Mouse (Mus musculus) c-Kit-positive CD71-positive TER-119-positive erythroid progenitor cells, embryonic 14.5 days (primary cell): Measurements from ENCODE around the gene Mical3.

Source experiments
- DNase-seq: peaks from one replicate; pipeline ENCODE4 v3.0.0-alpha.2; 2013; ENCODE audit warnings: low spot score

The Mical3 gene

DNA sequence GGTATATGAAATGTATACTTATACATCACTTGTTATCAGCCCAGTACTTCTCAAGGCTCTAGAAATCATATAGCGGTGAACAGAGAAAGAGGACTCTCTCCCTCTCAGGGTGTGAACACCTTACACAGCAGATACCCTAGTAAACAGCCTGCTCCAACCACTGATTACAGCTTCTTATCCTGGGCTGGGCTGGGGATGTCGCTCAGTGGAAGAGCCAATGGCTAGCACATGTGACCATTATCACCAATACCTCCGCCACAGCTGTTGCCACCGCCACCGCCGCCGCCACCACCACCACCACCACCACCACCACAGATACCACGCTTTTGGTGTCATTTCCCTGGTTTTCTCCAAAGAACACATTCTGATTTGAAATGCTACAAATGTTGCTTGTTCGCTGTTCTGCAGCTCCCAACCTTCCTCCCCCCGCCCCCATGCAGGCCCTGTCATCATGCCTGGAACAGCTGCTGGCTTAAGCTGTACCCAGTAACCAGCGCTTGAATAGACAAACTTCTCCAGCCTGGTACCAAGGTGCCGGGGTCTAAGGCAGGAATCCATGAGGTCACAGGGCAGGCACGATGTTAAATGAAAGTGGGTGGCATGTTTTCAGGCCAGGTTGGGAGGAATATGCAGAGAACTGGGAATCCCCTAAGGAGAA lies 78.7 kb downstream of the Mical3 start:
- DNase-seq = peak; percentile 27

DNA sequence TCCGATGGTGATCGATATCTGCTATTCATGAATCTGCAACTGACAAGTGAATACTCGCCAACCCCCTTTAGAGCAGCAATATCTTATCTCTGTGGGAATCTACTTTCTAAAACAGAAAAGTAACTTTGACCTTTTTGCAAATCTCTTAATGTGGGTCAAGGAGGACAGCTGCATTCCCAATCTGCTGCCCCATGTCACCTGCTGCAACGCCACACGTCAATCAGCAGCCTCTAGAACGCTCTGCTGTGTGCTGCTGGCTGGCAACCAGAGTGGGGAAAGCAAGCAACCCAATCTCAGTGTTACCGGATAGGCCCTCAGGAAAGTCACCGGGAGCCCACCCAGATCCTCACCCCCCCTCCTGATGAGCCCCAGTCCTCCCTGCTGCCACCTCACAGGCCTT lies 79.4 kb downstream of the Mical3 start:
- no peak for DNase-seq

DNA sequence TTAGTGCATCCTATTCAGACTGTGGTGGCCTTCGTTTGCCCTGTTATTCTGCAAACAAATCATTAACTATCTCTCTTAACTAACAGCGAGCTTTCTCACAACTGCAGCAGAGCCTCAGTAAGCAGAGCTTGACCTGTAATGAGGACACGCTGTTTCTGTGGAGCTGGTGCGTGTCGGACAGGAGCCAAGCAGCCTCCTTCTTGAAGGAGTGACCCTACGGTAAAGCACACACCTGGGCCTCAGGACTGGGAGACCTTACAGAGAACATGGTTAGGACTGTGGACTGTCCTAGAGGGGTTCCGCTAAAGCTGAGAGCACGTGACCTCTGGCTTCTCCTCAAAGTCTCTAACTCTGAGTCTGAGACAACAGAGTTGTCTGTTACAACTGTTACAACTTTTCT lies 82.1 kb downstream of the Mical3 start:
- no peak for DNase-seq

DNA sequence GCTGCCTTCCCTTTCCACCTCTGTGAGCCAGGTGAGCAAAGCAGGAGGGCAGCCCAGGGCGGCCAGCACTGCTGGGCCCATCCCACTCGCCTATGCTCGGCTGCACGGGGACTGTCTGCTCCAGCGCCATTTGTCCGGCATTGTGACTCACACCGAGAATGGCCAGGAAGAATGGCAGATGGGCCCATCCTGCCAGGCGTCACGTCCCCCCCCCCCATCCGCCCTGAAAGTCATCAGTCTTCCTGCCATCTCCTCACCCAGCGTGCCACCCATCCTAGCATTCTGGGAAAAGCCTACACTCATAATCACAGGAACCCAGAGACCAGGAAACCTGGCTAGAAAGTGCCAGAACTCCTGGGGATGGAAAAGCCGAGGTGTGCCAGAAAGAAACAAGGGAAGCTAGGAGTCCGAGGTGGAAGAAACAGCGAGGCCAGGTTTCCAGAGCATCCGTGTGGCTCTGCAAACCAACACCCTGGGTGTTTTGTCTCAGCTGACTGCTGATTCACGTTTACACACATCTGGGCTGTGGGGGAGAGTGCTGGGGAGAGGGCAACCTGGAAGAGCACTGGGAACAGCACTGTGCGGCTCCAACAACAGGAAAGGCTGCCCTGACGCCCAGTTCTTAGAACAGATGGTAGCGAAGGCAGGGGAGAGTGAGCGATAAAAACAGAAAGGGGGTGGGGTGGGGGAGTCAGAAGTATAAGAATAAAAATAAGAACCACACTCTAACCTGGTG lies 85.3 kb downstream of the Mical3 start:
- no peak for DNase-seq

DNA sequence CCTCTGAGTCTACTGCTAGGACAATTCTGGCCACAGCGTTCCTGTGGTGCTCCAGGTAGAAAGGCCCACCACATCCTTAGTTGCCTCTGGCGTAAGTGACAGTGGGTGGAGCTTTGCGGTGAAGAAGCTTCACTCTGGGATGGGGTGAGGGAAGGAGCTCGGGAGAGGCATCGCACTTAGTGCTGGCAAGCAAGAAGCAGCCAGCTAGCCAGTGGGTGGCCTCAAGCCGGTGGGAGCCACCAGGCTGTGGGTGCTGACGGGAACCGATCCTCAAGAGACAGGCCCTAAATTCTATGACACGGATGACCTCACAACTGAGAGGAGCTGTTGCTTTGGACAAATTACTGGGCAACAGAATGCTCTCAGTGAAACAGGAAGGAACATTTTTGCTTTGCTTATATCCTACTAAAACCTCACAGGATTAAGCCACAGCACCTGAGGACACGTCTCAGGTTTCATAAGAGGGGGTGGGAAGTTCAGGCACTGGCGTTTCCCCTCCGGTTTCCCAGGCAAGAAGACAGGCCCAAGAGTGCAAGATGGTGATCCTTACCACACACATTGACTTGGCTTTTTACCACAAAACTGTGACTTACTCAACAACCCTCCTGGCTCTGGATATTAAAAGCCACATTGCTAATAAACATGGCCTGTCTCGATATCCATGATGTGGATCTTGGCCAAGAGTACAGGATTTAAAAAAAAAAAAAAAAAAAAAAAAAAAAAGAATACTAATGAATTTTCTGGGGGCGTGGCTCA lies 87.2 kb downstream of the Mical3 start:
- no peak for DNase-seq

DNA sequence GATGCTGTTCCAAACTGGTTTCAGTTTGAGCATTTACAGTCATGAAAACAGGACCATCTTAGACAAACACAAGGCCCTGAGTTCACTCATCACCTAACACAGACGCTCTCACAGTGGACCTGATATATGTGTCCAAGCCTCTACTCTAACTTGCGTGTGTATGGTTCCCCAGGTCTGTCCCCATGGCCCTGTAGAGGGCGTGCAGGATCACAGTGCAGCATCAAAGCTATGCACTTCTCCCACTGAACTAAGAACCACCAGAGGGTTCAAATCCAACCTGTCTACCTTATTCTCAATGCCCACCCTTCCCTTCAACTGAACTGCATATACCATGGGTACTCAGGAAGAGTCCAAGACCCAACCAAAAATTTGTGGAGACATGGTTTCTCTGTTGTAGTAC lies 91.1 kb downstream of the Mical3 start:
- no peak for DNase-seq

DNA sequence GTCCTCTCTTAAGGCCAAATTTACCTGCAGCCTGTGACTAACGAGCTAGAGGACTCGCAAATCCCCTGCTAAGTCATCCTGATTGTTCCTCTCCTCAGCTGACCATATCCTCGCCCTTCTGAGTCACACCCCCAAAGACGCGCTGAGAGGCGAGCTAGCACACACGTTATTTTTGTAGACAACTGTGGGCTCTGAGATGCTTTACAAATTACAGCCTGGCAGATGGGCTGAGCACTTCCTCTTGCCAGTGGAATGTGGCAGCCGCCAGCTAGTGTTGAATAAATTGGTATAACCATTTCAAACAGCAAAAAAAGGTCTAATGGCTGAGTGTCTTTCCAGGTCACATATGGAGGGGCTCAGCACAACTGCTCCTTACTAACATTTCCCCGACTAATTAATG lies 91.5 kb downstream of the Mical3 start:
- DNase-seq = no peak

DNA sequence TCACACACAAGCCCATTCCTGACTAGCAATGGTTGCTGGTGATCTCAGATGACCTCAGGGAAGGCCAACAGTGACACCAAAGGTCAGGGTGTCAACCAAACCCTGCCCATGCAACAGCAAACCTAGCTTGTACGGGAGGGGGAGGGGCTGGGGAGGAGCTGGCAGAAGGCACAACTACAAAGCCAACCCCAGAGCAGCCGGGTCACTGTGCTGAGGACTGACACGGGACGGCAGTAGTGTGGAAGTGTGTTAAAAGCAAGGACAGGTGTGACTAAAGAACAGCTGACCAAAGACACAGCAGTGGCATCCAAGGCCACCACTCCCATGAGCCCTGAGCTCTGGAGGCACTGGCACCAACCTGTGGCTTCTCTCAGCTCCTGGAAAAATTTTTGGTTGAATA lies 93.7 kb downstream of the Mical3 start:
- DNase-seq = no peak

DNA sequence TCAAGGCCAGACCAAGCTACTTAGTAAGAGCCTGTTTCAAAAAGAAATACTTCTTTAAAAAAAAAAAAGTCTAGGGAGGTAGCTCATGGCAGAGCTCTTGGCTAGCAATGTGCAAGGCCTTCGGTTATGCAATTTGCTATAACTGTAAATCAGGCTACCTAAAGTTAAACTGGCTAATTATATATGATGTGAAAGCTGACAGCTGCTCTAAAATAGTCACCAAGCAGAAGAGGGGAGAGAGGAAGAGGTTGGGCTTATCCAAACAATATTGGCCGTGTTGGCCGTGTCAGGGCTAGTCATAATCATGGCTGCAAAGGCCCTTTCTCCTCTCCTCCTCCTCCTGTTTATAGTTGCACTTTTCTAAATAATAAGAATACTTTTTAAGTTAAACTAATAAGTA lies 94.9 kb downstream of the Mical3 start:
- no peak for DNase-seq

DNA sequence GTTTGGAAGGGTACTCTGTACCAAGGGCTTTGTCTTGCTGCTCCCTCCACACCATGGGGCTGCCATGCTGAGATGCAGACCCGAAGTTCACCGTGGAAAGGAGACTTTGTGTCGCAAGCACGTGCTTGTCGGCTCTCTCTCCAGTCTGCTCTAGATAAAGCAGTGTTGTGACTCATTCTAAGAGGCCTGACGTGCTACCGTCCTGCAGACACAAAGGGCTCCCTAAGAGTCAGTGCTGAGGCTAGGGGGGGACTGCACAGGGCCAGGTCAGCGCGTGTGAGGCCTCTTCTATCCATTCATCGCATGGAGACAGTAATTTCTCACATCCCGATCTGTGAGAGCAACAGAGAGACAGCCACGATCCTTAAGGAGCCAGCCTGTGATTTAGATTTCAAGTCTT lies 95.5 kb downstream of the Mical3 start:
- no peak for DNase-seq

DNA sequence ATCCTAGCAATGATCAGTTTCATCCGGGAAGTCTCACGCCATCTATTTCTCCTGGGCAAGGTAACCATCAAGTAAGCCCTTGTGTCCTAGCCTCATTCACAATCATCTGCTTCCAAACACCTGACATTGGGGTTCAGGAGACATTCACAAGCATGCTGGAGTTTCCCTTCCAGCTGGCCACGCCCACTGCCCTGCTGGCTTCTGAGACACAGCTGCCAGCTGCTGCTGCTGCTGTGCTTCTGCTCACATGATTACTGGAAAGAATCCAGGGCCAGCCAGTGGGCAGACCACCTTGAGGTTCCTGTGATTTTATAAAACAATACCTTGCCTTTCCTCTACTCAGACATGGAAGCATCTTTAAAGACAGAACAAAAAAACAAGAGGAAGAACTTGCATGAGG lies 97.5 kb downstream of the Mical3 start:
- DNase-seq = no peak

DNA sequence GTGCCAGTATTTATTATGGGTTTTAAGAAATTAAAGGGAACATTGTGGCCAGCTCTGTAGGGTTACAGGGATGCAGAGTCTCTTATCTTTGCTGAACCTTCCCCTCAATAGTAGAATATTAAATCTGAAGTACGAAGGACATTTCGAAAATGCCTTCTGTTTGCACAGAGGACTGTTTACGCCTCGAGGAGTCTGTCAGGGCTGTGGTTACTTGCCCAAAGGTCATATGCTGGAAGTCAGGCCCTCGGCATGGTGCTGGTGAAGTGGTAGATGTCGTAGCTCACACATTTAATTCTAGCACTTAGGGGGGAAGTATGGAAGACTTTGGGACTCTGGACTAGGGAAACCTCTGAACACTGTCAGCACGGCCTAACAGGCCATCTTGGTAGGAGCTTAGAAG lies 99.4 kb downstream of the Mical3 start:
- no peak for DNase-seq

DNA sequence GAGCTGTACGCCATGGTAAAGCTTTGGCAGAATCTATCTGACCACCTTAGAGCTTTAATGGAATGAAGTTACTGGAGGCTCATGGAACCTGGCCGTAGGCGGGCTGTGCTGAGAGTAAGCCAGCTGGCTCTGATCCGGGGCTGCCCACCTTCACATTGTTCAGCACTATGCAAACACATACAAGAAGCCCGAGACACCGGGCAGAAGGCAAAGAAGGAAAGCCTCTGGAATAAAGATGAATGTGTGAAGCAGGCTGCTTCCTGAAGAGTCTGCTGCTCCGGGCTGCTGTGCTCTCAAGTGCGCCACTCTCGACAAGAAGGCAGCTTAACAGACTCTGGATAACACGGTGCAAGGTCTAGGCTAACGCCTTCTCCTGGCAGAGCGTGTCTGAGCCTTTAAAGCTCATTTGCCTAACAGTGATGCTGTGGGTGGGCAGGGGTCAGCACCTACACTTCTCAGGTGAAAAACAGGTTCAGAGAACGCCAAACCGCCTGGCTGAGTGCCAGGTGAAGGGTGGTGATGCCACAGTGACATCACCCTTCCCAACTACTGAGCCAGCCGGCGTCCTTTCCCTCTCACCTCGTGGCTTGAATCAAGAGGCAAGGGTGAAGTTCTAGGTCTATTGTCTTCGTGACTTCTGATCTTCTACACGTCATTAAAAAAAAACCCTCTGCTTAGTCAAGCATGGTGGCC lies 100.8 kb downstream of the Mical3 start:
- DNase-seq = no peak

DNA sequence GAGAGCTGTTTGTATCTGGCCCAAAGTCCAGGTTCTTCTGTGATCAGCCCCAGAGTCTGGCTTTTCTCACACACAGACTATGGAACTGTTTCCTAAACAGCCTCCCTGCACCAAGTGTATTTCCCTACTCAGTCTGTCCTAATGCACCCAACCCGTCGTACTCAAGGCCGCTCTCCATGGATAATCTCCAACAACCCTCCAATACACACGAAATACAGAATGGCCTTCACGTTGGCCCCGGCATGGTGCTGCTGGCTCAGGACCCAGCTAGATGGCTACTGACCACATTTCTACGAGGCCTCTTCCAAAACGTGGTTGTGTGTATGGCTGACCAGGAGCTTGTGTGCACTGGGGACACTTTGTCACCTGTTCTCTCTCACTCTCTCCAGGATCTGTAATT lies 102.3 kb downstream of the Mical3 start:
- no peak for DNase-seq

DNA sequence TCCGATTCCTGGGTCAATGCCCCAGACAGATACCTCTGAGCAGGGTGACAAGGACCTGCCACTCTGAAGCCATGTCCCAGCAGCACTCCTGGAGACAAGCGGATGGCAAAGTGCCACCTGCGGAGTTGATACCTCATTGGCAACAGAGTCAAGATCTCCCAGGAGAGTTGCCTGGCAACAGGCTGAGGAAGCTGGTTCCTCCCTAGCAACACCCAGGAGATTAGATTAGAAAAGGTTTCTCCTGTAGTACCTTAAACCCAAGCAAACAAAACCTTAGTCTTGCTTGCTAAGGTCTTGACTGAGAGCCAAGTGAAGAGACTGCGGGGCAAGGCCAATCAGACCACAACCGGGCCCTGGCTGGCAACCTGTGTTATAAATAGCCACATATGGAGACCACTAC lies 103.5 kb downstream of the Mical3 start:
- DNase-seq = no peak

DNA sequence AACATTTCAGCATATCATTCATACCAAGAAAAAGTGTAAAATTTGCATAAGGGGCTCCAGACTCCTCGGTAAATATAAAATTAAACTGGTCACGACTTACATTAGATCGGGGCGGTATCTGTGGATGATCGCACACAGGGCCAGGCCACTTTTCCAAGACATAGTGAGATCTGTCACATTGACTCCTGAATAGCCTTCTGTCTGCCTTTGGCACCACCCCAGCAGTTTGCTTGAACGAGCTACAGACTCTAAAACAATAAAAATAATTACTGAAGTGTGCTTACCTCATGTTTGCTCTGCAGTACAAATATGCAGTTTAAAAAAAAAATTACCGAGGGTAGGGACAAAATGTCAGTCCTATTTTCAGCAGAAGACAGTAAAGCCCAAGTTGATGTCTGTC lies 103.9 kb downstream of the Mical3 start:
- no peak for DNase-seq

DNA sequence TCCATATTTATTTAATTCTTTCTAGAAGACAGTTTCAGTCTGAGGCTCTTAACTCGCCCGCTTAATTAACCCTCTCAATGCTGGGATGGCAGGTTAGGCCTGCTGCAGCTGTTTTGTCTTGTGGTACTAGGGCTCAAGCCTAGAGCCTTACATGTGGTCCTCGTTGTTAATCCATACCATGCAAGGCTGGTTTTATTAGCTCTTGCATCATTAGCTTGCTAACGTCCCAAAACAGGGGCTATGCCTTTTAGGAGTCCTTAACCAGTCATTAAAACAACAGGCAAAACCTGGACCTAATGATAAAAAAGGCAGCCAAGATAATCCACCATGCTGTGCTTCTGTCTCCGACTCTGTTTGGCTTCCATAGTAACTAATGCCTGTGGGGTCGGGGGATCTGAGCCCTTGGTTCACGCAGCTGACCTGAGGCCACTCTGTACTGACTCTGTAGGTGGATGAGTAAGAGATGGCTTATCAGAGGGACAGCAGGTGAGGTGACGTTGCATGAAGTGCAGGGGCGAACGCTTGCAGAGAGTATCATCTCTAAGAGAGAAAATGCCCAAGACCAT lies 104.7 kb downstream of the Mical3 start:
- no peak for DNase-seq

DNA sequence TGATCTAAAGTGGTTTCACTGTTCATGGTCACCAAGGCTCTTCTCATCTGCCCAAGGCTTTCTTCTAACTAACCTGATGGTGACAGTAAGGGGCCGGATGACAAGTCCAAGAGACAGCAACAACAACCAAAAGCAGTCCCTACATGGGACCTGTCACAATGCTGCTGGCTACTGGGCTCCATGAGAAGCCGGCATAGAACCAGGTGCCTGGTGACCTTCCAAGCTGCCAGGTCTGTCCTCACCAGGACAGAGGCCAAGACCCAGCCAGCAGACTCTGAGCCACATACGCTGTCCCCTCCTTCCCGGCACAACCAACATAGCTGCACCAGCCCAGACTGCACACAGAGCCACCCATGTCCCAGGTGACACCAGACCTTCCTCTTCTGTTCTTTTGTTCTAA lies 112.7 kb downstream of the Mical3 start:
- DNase-seq = no peak

DNA sequence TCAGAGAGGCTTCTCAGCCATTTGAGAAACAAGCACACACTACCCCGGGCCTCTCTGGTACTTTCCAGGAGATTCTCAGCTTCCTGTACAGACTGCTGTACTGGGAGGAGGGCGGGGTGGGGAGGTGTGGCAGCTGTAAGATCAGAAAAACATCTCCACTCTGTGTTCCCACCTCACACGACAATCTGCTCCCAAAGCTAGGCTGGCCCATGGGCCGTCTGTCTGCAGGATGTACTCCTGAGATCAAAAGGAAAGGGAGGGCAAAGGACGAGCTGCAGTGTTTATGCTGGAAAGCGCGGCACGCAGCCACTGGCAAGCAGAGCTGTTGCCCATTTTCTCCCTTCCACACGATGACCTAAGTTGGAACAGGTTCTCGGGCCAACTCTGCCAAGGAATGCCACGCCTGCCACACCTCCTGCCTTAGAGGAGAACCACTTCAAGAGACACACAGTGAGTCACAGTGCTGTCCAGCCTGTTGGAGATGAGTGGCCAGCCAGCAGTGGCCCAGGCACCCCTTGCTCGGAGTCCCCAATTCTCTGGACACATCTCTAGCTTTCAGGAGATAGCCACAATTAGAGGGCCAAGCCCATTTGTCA lies 113.3 kb downstream of the Mical3 start:
- DNase-seq = no peak

DNA sequence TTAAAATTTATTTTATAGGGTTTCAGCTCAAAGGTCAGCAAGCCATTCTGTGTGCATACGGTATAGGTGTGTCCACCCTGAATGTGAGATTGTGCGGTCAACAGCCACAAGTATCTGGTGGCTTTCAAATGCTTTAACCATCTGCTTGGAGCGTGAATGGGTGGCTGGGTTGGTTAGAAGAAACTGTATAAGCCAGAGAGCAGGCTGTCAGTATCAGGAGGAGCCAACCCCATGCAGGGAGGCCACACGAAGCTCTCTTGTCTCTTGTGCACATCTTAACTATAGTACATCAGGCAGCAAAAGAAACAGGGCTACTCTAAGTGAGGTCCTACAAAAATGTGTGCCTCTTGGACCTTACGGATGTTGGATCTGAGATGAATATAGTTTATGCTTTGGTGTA lies 114.7 kb downstream of the Mical3 start:
- DNase-seq = no peak

DNA sequence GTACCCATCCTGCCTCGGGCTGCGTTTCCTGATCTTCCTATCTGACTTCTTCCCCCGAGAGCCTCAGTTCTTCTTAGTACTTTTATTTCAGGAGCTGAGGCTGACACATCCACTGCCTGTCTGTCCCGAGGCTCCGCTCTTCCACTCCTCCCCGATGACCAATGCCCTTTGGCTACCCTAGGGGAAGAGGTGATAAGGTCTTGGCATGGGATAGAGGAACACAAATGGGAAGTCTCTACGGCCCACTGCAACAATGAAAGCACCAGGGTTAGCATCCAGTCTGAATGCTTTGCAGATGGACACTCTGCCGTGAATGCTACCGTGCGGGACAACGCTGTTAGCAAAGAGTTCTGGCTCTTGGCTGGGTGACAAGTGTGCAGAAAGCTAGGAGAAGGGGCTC lies 116.5 kb downstream of the Mical3 start:
- DNase-seq = no peak

DNA sequence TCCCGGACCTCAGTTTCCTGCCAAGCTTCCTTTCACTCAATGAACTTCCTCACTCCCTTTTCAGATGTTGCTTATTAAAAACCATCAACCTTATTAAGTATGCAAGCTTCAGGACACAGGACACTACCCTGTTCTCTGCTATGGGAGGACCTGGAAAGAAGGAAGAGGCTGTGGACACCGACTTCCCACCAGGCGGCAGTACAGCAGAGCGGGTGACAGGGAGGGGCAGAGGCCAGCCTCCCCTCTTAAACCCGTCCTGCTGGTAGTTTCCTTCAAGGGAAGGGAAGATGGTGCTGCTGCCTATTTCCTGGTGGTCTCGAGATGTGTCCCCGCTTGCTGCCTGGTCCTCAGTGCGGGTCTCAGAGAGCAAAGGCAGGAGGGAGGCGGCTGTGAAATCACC lies 117.0 kb downstream of the Mical3 start:
- peak; percentile 10 for DNase-seq
